Mouse (Mus musculus): ENCODE results near the gene Mpped1. TPM values are rescaled to one million over a fixed set of nuclear protein-coding genes. Genes with fewer than 3 reads are reported as not detected.

Gene Mpped1
- not detected in 2 replicates for polyA plus RNA-seq (2015; fragmentation: Nextera tagmentation; extraction: Ambion mirVana)

GRCm38 (mm10) chr15:83779387-83779786 is at the start of gene Mpped1:
Gene Mpped1 (plus strand): TSS chr15:83779467.

Other genes starting within 250 kb of the Mpped1 start
- gene Tspo, start 215.9 kb upstream of the Mpped1 start, polyA plus RNA-seq (2015; fragmentation: Nextera tagmentation; extraction: Ambion mirVana), result 334 and 361 TPM in 2 replicates
- gene Mcat, start 215.7 kb upstream of the Mpped1 start, polyA plus RNA-seq (2015; fragmentation: Nextera tagmentation; extraction: Ambion mirVana), result 20.0 and 22.3 TPM in 2 replicates
- gene Ttll12, start 184.3 kb upstream of the Mpped1 start, polyA plus RNA-seq (2015; fragmentation: Nextera tagmentation; extraction: Ambion mirVana), result 34.6 and 36.9 TPM in 2 replicates
- 2.6 and 3.9 TPM in 2 replicates for gene Scube1, start 54.4 kb upstream of the Mpped1 start, polyA plus RNA-seq (2015; fragmentation: Nextera tagmentation; extraction: Ambion mirVana)